Mouse (Mus musculus) stomach, embryonic 14.5 days (tissue): ENCODE results near the gene Svs3b. TPM values are rescaled to one million over a fixed set of nuclear protein-coding genes. Genes with fewer than 3 reads are reported as not detected.
"Not testable (repeated sequence)": the region's sequence is repeated elsewhere in the genome, so short reads cannot be mapped to it uniquely, and the experiment has no call there.

Experiments
- ATAC-seq: fragments of 200-750 bp; cut with Nextera tagmentation; 2 replicates; pipeline ENCODE4 v1.8.0; 2017; ENCODE audit warnings: low read depth, moderate TSS enrichment; ENCODE audit not compliant: insufficient number of reproducible peaks, insufficient read depth, low FRiP score
- H3K27ac ChIP-seq: fragments of 300-500 bp; sonication (generic); 2 replicates; pipeline ENCODE4 v1.5.1; 2014; ENCODE audit warnings: mild to moderate bottlenecking, low read length, moderate library complexity, mixed read lengths
- H3K27me3 ChIP-seq: fragments of 300-500 bp; sonication (generic); 2 replicates; pipeline ENCODE4 v1.6.1; 2014; ENCODE audit warnings: low read length, control low read depth, mixed read lengths; ENCODE audit not compliant: control insufficient read depth, insufficient read depth
- H3K36me3 ChIP-seq: fragments of 300-500 bp; sonication (generic); 2 replicates; pipeline ENCODE4 v1.6.1; 2014; ENCODE audit warnings: mild to moderate bottlenecking, control low read depth, low read length, moderate library complexity, mixed read lengths; ENCODE audit not compliant: control insufficient read depth, insufficient read depth
- H3K4me1 ChIP-seq: fragments of 300-500 bp; sonication (generic); 2 replicates; pipeline ENCODE4 v1.6.1; 2014; ENCODE audit warnings: low read length, control low read depth, mixed read lengths; ENCODE audit not compliant: control insufficient read depth, insufficient read depth
- H3K4me2 ChIP-seq: fragments of 300-500 bp; sonication (generic); replicated peaks from 2 replicates; pipeline ENCODE4 v1.6.1; 2014; ENCODE audit warnings: low read depth, low read length, control low read depth
- H3K4me3 ChIP-seq: fragments of 300-500 bp; sonication (generic); 2 replicates; pipeline ENCODE4 v1.5.1; 2014; ENCODE audit warnings: low read depth, low read length, control low read depth
- H3K9ac ChIP-seq: fragments of 300-500 bp; sonication (generic); replicated peaks from 2 replicates; pipeline ENCODE4 v1.6.1; 2014; ENCODE audit warnings: low read depth, mild to moderate bottlenecking, control low read depth, low read length, moderate library complexity, mixed read lengths
- H3K9me3 ChIP-seq: fragments of 300-500 bp; sonication (generic); 2 replicates; pipeline ENCODE4 v1.6.1; 2016; ENCODE audit warnings: low read depth, low read length, control low read depth; ENCODE audit not compliant: control insufficient read depth
- WGBS: fragments of 180-500 bp; shearing (Covaris S2); extraction: QIAGEN DNeasy Blood & Tissue Kit; methylation state at CpG from one replicate; pipeline ENCODE4 v1.1.7; 2014; 5-methylcytosine and 5-hydroxymethylcytosine counted together
- polyA plus RNA-seq: library from polyadenylated mRNA; unstranded; fragments of >200 nt; fragmentation: Nextera tagmentation; extraction: Ambion mirVana; gene quantifications from 2 replicates; pipeline ENCODE4 v1.2.1, GENCODE M21; 2014

The Svs3b gene
- polyA plus RNA-seq: not detected in 2 replicates

GRCm38 (mm10) chr2:164256540-164256939 lies at the start of gene Svs3b:
TSS of gene Svs3b (minus strand) at chr2:164256640.
- H3K27me3 ChIP-seq, H3K4me2 ChIP-seq, ATAC-seq, H3K9me3 ChIP-seq, H3K36me3 ChIP-seq, H3K9ac ChIP-seq, H3K27ac ChIP-seq, H3K4me3 ChIP-seq, H3K4me1 ChIP-seq: not testable (repeated sequence)
- WGBS: 90% methylated on average over 1 of the region's 1 CpGs

DNA sequence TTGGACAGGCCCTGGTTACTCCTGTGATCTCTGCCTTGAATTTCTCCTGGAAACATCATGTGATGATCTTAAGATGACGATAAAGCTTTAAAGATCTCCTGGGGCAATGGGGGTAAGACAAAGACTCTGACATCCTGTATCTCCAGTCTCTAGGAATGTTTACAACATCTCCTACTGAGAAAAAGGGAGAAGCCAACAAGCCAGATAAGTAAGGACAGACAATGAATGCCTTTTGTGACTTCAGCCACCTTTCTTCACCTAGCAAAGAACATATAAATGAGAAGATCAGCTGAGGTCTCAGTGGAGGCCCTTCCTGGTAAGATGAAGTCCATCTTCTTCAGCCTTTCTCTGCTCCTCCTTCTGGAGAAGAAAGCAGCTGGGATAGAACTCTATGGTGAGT lies 32.5 kb upstream of the Svs3b start, which contains the start of gene Svs3a:
Gene Svs3a (plus strand): TSS at position 301 of the 400 bp plus-strand sequence.
- H3K9ac ChIP-seq, ATAC-seq, H3K27me3 ChIP-seq, H3K4me3 ChIP-seq, H3K4me2 ChIP-seq, H3K27ac ChIP-seq, H3K36me3 ChIP-seq, H3K4me1 ChIP-seq, H3K9me3 ChIP-seq: not testable (repeated sequence)
- WGBS: 65% methylated on average over 1 of the region's 1 CpGs

DNA sequence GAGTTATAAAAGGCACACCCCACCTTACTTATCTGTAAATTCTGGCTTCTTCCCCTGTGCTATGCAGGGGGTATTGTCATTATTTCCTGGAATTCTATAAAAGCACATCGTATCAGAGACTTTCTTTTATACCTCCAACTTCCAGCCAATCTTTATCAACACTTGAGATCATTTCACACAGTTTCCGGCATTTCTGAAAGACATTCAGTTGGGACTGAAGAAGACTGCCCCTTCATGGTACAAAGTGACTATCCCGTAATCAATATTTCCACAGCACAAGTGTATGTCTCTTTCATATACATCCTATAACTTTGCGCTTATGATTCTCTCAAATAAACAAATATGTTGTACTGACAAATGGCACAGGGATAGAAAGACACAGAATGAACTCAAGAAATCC lies 21.9 kb upstream of the Svs3b start, which contains the start of gene Svs4:
Gene Svs4 (minus strand): TSS at position 101 of the 400 bp plus-strand sequence.
- Histone ChIP-seq H3K36me3 (no peaks in the 10 kb centered on the region), H3K27ac (no peak within 1 kb of the TSS), H3K27me3 (no peaks in the 10 kb centered on the region), H3K9ac (no peak within 1 kb of the TSS), H3K4me2 (no peak within 1 kb of the TSS), H3K4me3 (no peak within 1 kb of the TSS), H3K9me3 (no peaks in the 10 kb centered on the region), H3K4me1 (no peaks in the 10 kb centered on the region)
- WGBS: 89% methylated on average over 4 of the region's 4 CpGs
- no peak for ATAC-seq

GRCm38 (mm10) chr2:164238366-164238765 lies 18.1 kb downstream of the Svs3b start, which contains the start of gene Svs2:
TSS of gene Svs2 (minus strand) at chr2:164238466.
- Histone ChIP-seq H3K4me2 (no peak within 1 kb of the TSS), H3K9me3 (no peaks in the 10 kb centered on the region), H3K9ac (no peak within 1 kb of the TSS), H3K27me3 (no peaks in the 10 kb centered on the region), H3K36me3 (no peaks in the 10 kb centered on the region), H3K27ac (no peak within 1 kb of the TSS), H3K4me1 (no peaks in the 10 kb centered on the region), H3K4me3 (no peak within 1 kb of the TSS)
- 79% methylated on average over 3 of the region's 3 CpGs for WGBS
- ATAC-seq: no peak

DNA sequence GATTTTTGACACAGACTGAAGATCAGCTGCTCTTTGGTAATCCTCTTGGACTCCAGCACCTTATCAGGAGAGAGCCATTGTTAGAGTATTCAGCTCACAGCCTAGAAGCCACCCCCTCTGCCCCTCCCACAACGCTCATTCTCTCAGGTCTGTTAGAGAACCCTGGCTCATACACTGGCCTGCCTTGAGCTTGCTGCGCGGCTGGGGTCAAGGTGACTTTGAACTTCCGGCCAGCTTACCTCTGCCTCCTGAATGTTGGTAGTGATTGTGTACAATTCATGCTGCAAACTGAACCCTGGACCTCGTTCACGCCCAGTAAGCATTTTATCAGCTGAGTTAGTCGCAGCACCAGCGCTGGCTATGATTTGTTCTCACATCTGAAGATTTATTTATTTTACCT lies 23.8 kb downstream of the Svs3b start:
- ATAC-seq: no peak
- no peaks in the 10 kb centered on the region for H3K4me1 ChIP-seq
- WGBS: 76% methylated on average over 8 of the region's 8 CpGs
- H3K9ac ChIP-seq: no peak overlapping the region
- H3K9me3 ChIP-seq: no peaks in the 10 kb centered on the region
- H3K27ac ChIP-seq: no peak overlapping the region
- no peaks in the 10 kb centered on the region for H3K27me3 ChIP-seq
- H3K4me2 ChIP-seq: no peak overlapping the region
- H3K36me3 ChIP-seq: no peaks in the 10 kb centered on the region
- H3K4me3 ChIP-seq: no peak overlapping the region

DNA sequence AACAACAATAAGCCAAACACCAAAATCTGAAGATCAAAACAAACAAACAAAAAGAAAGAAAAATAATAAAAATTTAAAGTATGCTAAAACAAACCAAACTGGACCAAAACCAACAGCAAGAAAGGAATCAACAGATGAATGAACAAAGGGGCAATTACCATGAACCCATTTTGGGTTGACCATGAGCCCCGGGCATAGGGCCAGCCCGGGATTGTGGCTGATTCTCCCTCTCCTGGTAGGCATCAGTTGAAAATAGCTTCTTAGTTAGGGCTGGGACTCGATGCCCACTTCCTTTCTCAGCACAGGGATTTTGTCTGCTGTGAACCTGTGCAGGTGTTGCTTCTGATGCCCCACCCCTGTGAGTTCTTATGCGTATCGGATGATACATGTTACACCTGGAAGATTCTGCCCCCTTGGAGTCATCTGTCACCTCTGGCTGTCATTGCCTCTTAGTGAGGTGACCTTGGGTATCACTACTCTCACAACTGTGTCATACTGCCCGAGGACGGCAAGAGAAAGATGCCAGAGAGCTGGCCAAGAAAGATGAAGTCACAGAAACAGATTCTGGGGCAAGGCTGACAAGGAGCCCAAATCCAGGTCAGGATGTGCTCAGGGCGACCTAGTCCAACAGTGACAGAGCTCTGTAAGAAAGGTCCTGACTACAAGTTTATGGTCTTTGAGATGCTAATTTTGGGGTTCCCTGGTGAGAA lies 27.9 kb downstream of the Svs3b start:
- Histone ChIP-seq H3K4me3 (no peak overlapping the region), H3K9me3 (no peaks in the 10 kb centered on the region), H3K27ac (no peak overlapping the region), H3K4me1 (no peaks in the 10 kb centered on the region), H3K9ac (no peak overlapping the region), H3K4me2 (no peak overlapping the region), H3K27me3 (no peaks in the 10 kb centered on the region), H3K36me3 (no peaks in the 10 kb centered on the region)
- no peak for ATAC-seq
- WGBS: 81% methylated on average over 8 of the region's 8 CpGs

DNA sequence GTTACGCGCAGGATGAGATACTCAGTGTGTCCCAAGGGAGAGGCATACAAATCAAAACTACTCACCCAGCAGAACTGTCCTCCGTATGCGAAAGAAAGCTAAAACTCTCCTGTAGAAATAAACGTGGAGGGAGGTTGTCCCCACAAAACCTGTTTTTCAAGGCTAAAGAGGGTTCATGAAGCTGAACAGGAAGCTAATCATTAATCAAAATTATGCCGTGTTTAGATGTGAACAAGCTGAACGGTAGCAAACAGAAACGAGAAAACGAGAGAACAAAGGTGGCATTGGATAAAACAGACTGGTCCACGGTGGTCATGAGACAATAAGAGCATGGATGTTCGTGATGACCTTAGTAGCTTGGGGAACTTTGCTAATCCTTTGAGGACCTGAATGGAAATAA lies 34.9 kb downstream of the Svs3b start, which contains the start of gene Wfdc15b:
Gene Wfdc15b (minus strand): TSS at position 139 of the 400 bp plus-strand sequence.
- H3K9me3 ChIP-seq: no peaks in the 10 kb centered on the region
- H3K9ac ChIP-seq: no peak within 1 kb of the TSS
- no peaks in the 10 kb centered on the region for H3K36me3 ChIP-seq
- no peak for ATAC-seq
- WGBS: 49% methylated on average over 11 of the region's 11 CpGs
- H3K4me1 ChIP-seq: no peaks in the 10 kb centered on the region
- no peak within 1 kb of the TSS for H3K27ac ChIP-seq
- H3K4me2 ChIP-seq: peak within 1 kb of the TSS; percentile 14; the same call in 1 of the 2 replicates
- no peaks in the 10 kb centered on the region for H3K27me3 ChIP-seq
- H3K4me3 ChIP-seq: no peak within 1 kb of the TSS

DNA sequence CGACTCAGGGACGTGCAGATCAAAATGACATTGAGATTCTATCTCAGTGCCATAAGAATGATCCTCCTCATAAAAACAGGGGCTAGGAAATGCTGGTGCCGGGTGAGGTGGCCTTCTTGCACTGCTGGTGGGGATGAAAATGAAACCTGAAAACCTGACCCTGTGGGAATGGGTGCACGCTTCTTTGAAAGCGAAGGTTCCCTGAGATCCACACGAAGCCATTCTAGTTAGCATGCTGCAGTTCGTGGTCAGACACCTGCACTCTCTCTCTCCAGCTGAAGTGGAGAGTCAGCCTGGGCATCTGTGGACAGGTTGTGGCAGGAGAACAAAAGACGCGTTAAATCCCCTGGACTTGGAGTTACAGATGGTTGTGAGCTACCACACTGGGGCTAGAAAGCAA lies 37.1 kb downstream of the Svs3b start:
- H3K27ac ChIP-seq: no peak overlapping the region
- H3K4me3 ChIP-seq: no peak overlapping the region
- no peaks in the 10 kb centered on the region for H3K9me3 ChIP-seq
- H3K27me3 ChIP-seq: no peaks in the 10 kb centered on the region
- H3K4me1 ChIP-seq: no peaks in the 10 kb centered on the region
- no peak overlapping the region for H3K9ac ChIP-seq
- 87% methylated on average over 9 of the region's 9 CpGs for WGBS
- H3K4me2 ChIP-seq: no peak overlapping the region
- ATAC-seq: no peak
- H3K36me3 ChIP-seq: no peaks in the 10 kb centered on the region

- WGBS: 83% methylated on average over 5 of the region's 5 CpGs
- no peak overlapping the region for H3K9ac ChIP-seq
- no peaks in the 10 kb centered on the region for H3K36me3 ChIP-seq
- H3K27me3 ChIP-seq: no peaks in the 10 kb centered on the region
- no peak overlapping the region for H3K4me3 ChIP-seq
- no peaks in the 10 kb centered on the region for H3K9me3 ChIP-seq
- no peaks in the 10 kb centered on the region for H3K4me1 ChIP-seq
- no peak for ATAC-seq
- no peak overlapping the region for H3K4me2 ChIP-seq
- H3K27ac ChIP-seq: no peak overlapping the region
Measured at GRCm38 (mm10) chr2:164212711-164213110, 43.7 kb downstream of the Svs3b start.
